Mouse (Mus musculus): Measurements from ENCODE around the gene Gm45140. TPM values are rescaled to one million over a fixed set of nuclear protein-coding genes. Genes with fewer than 3 reads are reported as not detected.

Gm45140 gene
- polyA plus RNA-seq, 1 experiment from 2014 or later, result 2.8 TPM

GRCm38 (mm10) chr6:87839797-87840341 lies 4.3 kb upstream of the Gm45140 start:
- peaks cover 43% of the 10 kb centered on the region for H3K36me3 ChIP-seq
- peak overlapping the region; percentile 96; the same call in 1 of the 2 replicates for H3K27ac ChIP-seq
- H3K9ac ChIP-seq, result no peak overlapping the region
- H3K27me3 ChIP-seq, result no peaks in the 10 kb centered on the region
- peaks cover 20% of the 10 kb centered on the region for H3K4me1 ChIP-seq (replicated peaks)
- no peaks in the 10 kb centered on the region for H3K9me3 ChIP-seq
- H3K4me3 ChIP-seq, result no peak overlapping the region
- H3K4me2 ChIP-seq, result no peak overlapping the region
- 67% methylated on average over 11 of the region's 11 CpGs for WGBS
- ATAC-seq (ENCODE audit: low FRiP score), result no peak

GRCm38 (mm10) chr6:87838551-87839197 lies 3.1 kb upstream of the Gm45140 start, which contains the start of gene Isy1:
Isy1 (minus strand) TSS chr6:87838798.
- under 1% methylated on average over 46 of the region's 46 CpGs for WGBS
- peaks cover 20% of the 10 kb centered on the region for H3K4me1 ChIP-seq (replicated peaks)
- H3K27me3 ChIP-seq, result no peaks in the 10 kb centered on the region
- no peaks in the 10 kb centered on the region for H3K9me3 ChIP-seq
- peak within 1 kb of the TSS; percentile 74 for H3K4me2 ChIP-seq
- H3K4me3 ChIP-seq, result peak within 1 kb of the TSS; percentile 75
- peaks cover 43% of the 10 kb centered on the region for H3K36me3 ChIP-seq
- peak within 1 kb of the TSS; percentile 96 for H3K27ac ChIP-seq
- ATAC-seq (ENCODE audit: low FRiP score), result peak; percentile 98
- H3K9ac ChIP-seq, result peak within 1 kb of the TSS; percentile 90

- ATAC-seq (ENCODE audit: low FRiP score), result no peak
- Histone ChIP-seq H3K27me3 (no peaks in the 10 kb centered on the region), H3K27ac (no peak overlapping the region), H3K4me3 (no peak overlapping the region), H3K36me3 (peaks cover 98% of the 10 kb centered on the region), H3K4me2 (no peak overlapping the region), H3K4me1 (replicated peaks) (no peaks in the 10 kb centered on the region), H3K9me3 (no peaks in the 10 kb centered on the region), H3K9ac (no peak overlapping the region)
- 93% methylated on average over 2 of the region's 2 CpGs for WGBS
Measured at GRCm38 (mm10) chr6:87820366-87820765, 15.2 kb downstream of the Gm45140 start.

DNA sequence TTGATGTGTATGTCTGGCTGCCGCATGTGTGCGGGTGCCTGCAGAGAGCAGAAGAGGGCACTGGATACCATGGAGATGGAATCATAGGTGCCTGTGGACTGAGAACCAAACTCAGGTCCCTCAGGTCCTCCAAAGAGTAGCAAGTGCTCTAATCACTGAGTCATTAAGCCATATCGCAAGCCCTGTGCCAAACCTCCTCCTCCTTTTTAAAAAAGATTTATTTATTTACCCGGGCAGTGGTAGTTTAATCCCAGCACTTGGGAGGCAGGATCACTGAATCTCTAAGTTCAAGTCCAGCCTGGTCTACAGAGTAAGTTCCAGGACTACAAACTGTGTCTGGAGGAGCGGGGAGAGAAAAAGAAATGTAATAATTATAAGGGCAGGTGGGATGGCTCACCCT lies 21.1 kb downstream of the Gm45140 start:
- peaks cover 4% of the 10 kb centered on the region; the same call in 1 of the 2 replicates for H3K27me3 ChIP-seq
- H3K9ac ChIP-seq, result no peak overlapping the region
- no peak for ATAC-seq (ENCODE audit: low FRiP score)
- peaks cover 60% of the 10 kb centered on the region for H3K36me3 ChIP-seq
- WGBS, result 95% methylated on average over 5 of the region's 5 CpGs
- no peak overlapping the region for H3K27ac ChIP-seq
- H3K9me3 ChIP-seq, result no peaks in the 10 kb centered on the region
- H3K4me3 ChIP-seq, result no peak overlapping the region
- H3K4me1 ChIP-seq (replicated peaks), result peaks cover 24% of the 10 kb centered on the region
- no peak overlapping the region for H3K4me2 ChIP-seq

GRCm38 (mm10) chr6:87812656-87813055 lies 22.9 kb downstream of the Gm45140 start:
- H3K27ac ChIP-seq, result 0 out of 2 replicates have a peak overlapping the region, but pooled peaks have one; percentile 70
- H3K9me3 ChIP-seq, result no peaks in the 10 kb centered on the region
- H3K4me3 ChIP-seq, result peak overlapping the region; percentile 74; the same call in 1 of the 2 replicates
- 0 out of 2 replicates have a peak overlapping the region, but pooled peaks have one; percentile 83 for H3K9ac ChIP-seq
- H3K4me1 ChIP-seq (replicated peaks), result peaks cover 24% of the 10 kb centered on the region
- H3K36me3 ChIP-seq, result peaks cover 42% of the 10 kb centered on the region
- 89% methylated on average over 1 of the region's 1 CpGs for WGBS
- H3K27me3 ChIP-seq, result peaks cover 4% of the 10 kb centered on the region; the same call in 1 of the 2 replicates
- ATAC-seq (ENCODE audit: low FRiP score), result no peak
- H3K4me2 ChIP-seq, result peak overlapping the region; percentile 84

GRCm38 (mm10) chr6:87811675-87812338 lies 23.8 kb downstream of the Gm45140 start, which contains the start of gene Rab43:
Rab43 (minus strand) TSS chr6:87812164.
- ATAC-seq (ENCODE audit: low FRiP score), result peak; percentile 98
- peak within 1 kb of the TSS; percentile 74 for H3K4me3 ChIP-seq
- peak within 1 kb of the TSS; percentile 84 for H3K4me2 ChIP-seq
- under 1% methylated on average over 48 of the region's 56 CpGs for WGBS
- peaks cover 34% of the 10 kb centered on the region for H3K36me3 ChIP-seq
- peaks cover 4% of the 10 kb centered on the region; the same call in 1 of the 2 replicates for H3K27me3 ChIP-seq
- no peaks in the 10 kb centered on the region for H3K9me3 ChIP-seq
- H3K27ac ChIP-seq, result peak within 1 kb of the TSS; percentile 70
- peak within 1 kb of the TSS; percentile 83 for H3K9ac ChIP-seq
- peaks cover 24% of the 10 kb centered on the region for H3K4me1 ChIP-seq (replicated peaks)

DNA sequence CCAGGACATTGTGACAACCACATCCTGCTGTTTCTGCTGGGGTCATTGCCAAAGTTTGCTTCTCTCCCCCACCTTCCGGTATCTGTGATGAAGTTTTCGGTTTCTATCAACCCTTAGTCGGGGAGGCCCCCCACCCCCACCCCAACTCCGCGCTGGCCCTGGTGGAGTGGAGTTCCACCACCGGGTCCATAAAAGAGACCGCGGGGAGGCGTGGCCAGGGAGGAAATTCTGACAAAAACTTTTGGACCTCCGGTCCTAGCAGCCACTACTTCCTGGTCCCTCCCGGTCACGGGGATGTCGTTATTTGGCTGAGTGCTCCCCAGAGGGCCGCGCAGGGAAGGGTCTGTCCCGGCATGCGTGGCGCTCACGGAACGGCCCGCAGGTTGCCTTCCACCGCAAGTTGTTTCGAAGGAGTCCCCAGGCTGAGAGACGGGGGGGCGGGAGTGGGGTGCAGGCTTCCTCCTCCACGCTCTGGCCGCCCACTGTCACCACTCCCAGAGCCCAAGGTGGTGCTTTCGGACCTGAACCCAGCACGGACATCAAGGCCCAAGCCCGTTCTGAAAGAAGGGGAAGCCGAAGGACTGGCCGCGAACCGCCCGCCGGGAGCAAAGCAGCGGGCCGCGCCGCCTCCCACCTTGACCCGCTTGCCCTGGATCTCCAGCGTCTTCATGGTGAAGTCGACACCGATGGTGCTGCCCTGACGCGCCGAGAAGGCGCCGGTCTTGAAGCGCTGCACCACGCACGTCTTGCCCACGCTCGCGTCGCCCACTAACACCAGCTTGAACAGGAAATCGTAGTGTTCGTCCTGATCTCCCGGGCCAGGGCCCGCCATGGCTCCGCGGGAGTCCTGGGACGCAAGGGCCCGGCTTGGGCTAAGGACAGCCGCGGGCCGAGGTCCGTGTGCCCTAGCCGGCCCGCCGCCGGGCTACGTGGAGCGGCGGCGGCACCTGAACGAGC lies 24.6 kb downstream of the Gm45140 start:
- peaks cover 24% of the 10 kb centered on the region for H3K4me1 ChIP-seq (replicated peaks)
- 1% methylated on average over 77 of the region's 77 CpGs for WGBS
- H3K9me3 ChIP-seq, result no peaks in the 10 kb centered on the region
- H3K9ac ChIP-seq, result peak overlapping the region; percentile 83
- H3K27me3 ChIP-seq, result peaks cover 4% of the 10 kb centered on the region; the same call in 1 of the 2 replicates
- H3K4me2 ChIP-seq, result peak overlapping the region; percentile 84
- peak overlapping the region; percentile 74 for H3K4me3 ChIP-seq
- H3K36me3 ChIP-seq, result peaks cover 26% of the 10 kb centered on the region
- ATAC-seq (ENCODE audit: low FRiP score), result peak; percentile 31
- H3K27ac ChIP-seq, result peak overlapping the region; percentile 70

GRCm38 (mm10) chr6:87810311-87810710 lies 25.3 kb downstream of the Gm45140 start:
- peaks cover 19% of the 10 kb centered on the region for H3K36me3 ChIP-seq
- WGBS, result 37% methylated on average over 6 of the region's 6 CpGs
- H3K27ac ChIP-seq, result no peak overlapping the region
- peak overlapping the region; percentile 30; the same call in 1 of the 2 replicates for H3K9ac ChIP-seq
- ATAC-seq (ENCODE audit: low FRiP score), result no peak
- H3K9me3 ChIP-seq, result no peaks in the 10 kb centered on the region
- H3K27me3 ChIP-seq, result peaks cover 4% of the 10 kb centered on the region; the same call in 1 of the 2 replicates
- H3K4me1 ChIP-seq (replicated peaks), result peaks cover 24% of the 10 kb centered on the region
- peak overlapping the region; percentile 84 for H3K4me2 ChIP-seq
- H3K4me3 ChIP-seq, result peak overlapping the region; percentile 74

DNA sequence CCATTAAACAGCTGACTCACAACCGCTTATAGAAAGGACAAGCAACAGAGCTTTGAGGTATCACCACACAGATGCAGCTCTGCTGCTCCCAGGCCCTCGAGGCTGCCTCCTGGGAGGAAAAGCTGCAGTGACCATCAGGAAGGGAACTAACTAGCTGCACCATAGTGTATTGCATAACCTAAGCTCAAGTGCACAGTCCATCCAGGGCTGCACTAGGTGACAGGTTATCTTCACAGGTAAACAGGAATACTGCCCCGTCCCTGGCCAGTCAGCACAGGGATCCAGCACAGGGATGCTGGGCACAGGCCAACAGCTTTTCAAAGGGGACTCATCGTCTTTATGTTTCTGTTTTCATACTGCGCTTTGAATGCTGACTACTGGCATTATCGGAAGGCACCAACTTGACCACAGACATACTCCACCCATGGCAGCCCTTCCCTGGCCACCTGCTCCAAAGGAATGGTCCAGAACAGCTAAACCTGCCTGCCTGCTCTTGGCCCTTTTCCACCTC lies 25.9 kb downstream of the Gm45140 start:
- H3K9me3 ChIP-seq, result no peaks in the 10 kb centered on the region
- H3K27me3 ChIP-seq, result peaks cover 4% of the 10 kb centered on the region; the same call in 1 of the 2 replicates
- peaks cover 15% of the 10 kb centered on the region for H3K36me3 ChIP-seq
- no peak overlapping the region for H3K4me3 ChIP-seq
- no peak for ATAC-seq (ENCODE audit: low FRiP score)
- H3K27ac ChIP-seq, result no peak overlapping the region
- peaks cover 24% of the 10 kb centered on the region for H3K4me1 ChIP-seq (replicated peaks)
- 89% methylated on average over 6 of the region's 6 CpGs for WGBS
- H3K4me2 ChIP-seq, result 0 out of 2 replicates have a peak overlapping the region, but pooled peaks have one; percentile 84
- H3K9ac ChIP-seq, result peak overlapping the region; percentile 51; the same call in 1 of the 2 replicates

- no peak overlapping the region for H3K9ac ChIP-seq
- H3K4me2 ChIP-seq, result no peak overlapping the region
- peaks cover 4% of the 10 kb centered on the region; the same call in 1 of the 2 replicates for H3K27me3 ChIP-seq
- peaks cover 24% of the 10 kb centered on the region for H3K4me1 ChIP-seq (replicated peaks)
- 93% methylated on average over 2 of the region's 2 CpGs for WGBS
- peaks cover 17% of the 10 kb centered on the region for H3K36me3 ChIP-seq
- no peak overlapping the region for H3K4me3 ChIP-seq
- no peak for ATAC-seq (ENCODE audit: low FRiP score)
- H3K27ac ChIP-seq, result no peak overlapping the region
- H3K9me3 ChIP-seq, result no peaks in the 10 kb centered on the region
Measured at GRCm38 (mm10) chr6:87809144-87809543, 26.5 kb downstream of the Gm45140 start.

DNA sequence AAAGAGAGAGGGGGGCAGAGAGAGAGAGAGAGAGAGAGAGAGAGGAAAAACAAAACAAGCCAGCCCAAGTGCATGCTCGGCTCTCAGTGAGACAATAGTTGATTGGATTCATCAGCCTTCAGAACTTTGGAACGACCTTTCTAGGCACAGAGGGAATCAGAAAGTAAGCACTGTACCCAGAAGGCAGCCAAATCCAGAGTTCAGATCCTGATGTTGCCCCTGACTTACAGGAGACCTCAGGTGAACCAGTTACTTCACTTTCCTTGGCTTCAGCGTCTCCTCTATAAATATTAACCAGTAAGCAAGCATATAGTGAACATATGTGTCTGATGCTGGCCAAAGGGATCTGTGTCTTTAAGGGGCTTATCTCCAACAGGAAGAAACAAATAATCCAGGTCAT lies 27.1 kb downstream of the Gm45140 start:
- WGBS, result 77% methylated on average over 3 of the region's 3 CpGs
- ATAC-seq (ENCODE audit: low FRiP score), result no peak
- Histone ChIP-seq H3K4me3 (no peak overlapping the region), H3K36me3 (peaks cover 12% of the 10 kb centered on the region), H3K27ac (no peak overlapping the region), H3K27me3 (peaks cover 4% of the 10 kb centered on the region; the same call in 1 of the 2 replicates), H3K4me2 (no peak overlapping the region), H3K4me1 (replicated peaks) (peaks cover 24% of the 10 kb centered on the region), H3K9ac (no peak overlapping the region), H3K9me3 (no peaks in the 10 kb centered on the region)

Measured in hindbrain, embryonic 13.5 days (tissue).